32 mouse cellular contexts compared by ENCODE assay signal in the genomic region with DNA sequence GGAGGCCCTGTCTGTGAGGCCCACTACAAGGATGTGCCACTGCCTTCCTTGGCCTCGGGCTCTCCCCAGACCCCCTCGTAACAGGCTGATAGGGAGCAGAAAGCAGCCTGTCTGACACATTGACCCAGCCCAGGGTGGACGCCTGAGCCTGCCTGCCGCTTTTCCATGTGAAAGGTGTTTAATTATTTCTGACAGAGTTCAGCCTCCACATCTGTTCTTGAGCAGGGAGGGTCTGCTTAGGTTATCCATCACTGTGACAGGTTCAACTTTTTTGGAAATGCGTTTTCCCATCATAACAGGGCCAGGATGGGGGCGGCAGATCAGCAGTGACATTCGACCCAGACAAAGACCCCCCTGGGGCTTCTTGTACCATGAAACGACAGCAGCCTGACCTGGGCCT. TPM values are rescaled to one million over a fixed set of nuclear protein-coding genes. Genes with fewer than 3 reads are reported as not detected.
A peak's percentile ranks its signal among the peaks of the same experiment; 100 is the strongest.
DNase-seq lines count a peak whose midpoint lies in the region; ATAC-seq lines count a peak whose summit lies in the region.
"Had no signal": no experiment of that assay in that cellular context is flagged by ENCODE, and none has a peak within 500 bp of the region (broad histone marks: within the 10 kb centered on the region; RNA-seq: fewer than 3 reads in every experiment).

No protein-coding gene starts in this region.

- no peaks in the 10 kb centered on the region for H3K4me1 ChIP-seq in midbrain, embryonic 15.5 days
- H3K4me1 ChIP-seq in midbrain, embryonic 16.5 days (ENCODE audit: control insufficient read depth, insufficient read depth, low read length), result no peaks in the 10 kb centered on the region; the same call in 1 of the 2 replicates
- peaks cover 35% of the 10 kb centered on the region for H3K4me1 ChIP-seq in limb, embryonic 10.5 days
- peaks cover 30% of the 10 kb centered on the region for H3K4me1 ChIP-seq in forebrain, embryonic 10.5 days
- H3K4me1 ChIP-seq: embryonic facial prominence, embryonic 12.5 days; kidney, embryonic 15.5 days; limb, embryonic 15.5 days; liver, embryonic 13.5 days; stomach, embryonic 15.5 days had no signal

- WGBS in midbrain, embryonic 15.5 days, result 46% methylated on average over 8 of the region's 8 CpGs
- 52% methylated on average over 8 of the region's 8 CpGs for WGBS in midbrain, embryonic 16.5 days
- WGBS in limb, embryonic 10.5 days, result 8% methylated on average over 8 of the region's 8 CpGs
- 66% methylated on average over 8 of the region's 8 CpGs for WGBS in forebrain, embryonic 10.5 days

- H3K4me2 ChIP-seq in midbrain, embryonic 15.5 days, result no peak overlapping the region
- H3K4me2 ChIP-seq in midbrain, embryonic 16.5 days (ENCODE audit: low read length), result no peak overlapping the region
- H3K4me2 ChIP-seq: embryonic facial prominence, embryonic 12.5 days; kidney, embryonic 15.5 days; limb, embryonic 15.5 days; liver, embryonic 13.5 days; neural tube, embryonic 13.5 days; stomach, embryonic 15.5 days had no signal

- 0 out of 2 replicates have a peak, but pooled peaks have one; percentile 11 for ATAC-seq in midbrain, embryonic 15.5 days (replicated peaks)
- no peak for ATAC-seq in midbrain, embryonic 16.5 days
- ATAC-seq: CD4-positive, CD25-positive, alpha-beta regulatory T cell, adult 4 months; forebrain, embryonic 16.5 days; hindbrain, embryonic 16.5 days had no signal

- H3K9ac ChIP-seq in midbrain, embryonic 15.5 days, result no peak overlapping the region
- H3K9ac ChIP-seq in midbrain, embryonic 16.5 days (ENCODE audit: low read depth, low read length), result no peak overlapping the region
- H3K9ac ChIP-seq: embryonic facial prominence, embryonic 12.5 days; kidney, embryonic 15.5 days; limb, embryonic 15.5 days; liver, embryonic 13.5 days; neural tube, embryonic 13.5 days; stomach, embryonic 15.5 days had no signal

- H3K27ac ChIP-seq in midbrain, embryonic 15.5 days, result no peak overlapping the region
- H3K27ac ChIP-seq in midbrain, embryonic 16.5 days (ENCODE audit: low read length), result no peak overlapping the region
- no peak overlapping the region for H3K27ac ChIP-seq in limb, embryonic 10.5 days
- H3K27ac ChIP-seq in forebrain, embryonic 10.5 days, result no peak overlapping the region
- H3K27ac ChIP-seq: embryonic facial prominence, embryonic 12.5 days; kidney, embryonic 15.5 days; limb, embryonic 15.5 days; liver, embryonic 13.5 days; macrophage; neural tube, embryonic 13.5 days; stomach, embryonic 15.5 days had no signal

- no peaks in the 10 kb centered on the region for H3K27me3 ChIP-seq in midbrain, embryonic 15.5 days (replicated peaks)
- no peaks in the 10 kb centered on the region for H3K27me3 ChIP-seq in midbrain, embryonic 16.5 days (ENCODE audit: control insufficient read depth, insufficient read depth, low read depth, low read length)
- peaks cover 90% of the 10 kb centered on the region for H3K27me3 ChIP-seq in limb, embryonic 10.5 days (ENCODE audit: low read depth, poor library complexity, severe bottlenecking)
- H3K27me3 ChIP-seq in forebrain, embryonic 10.5 days (ENCODE audit: poor library complexity, severe bottlenecking), result peaks cover 90% of the 10 kb centered on the region
- H3K27me3 ChIP-seq: liver, embryonic 13.5 days; stomach, embryonic 15.5 days had no signal

- peak; percentile 24 for DNase-seq in embryo, embryonic 11.5 days (ENCODE audit: low read depth, low spot score)
- peak; percentile 69 for DNase-seq in limb, embryonic 10.5 days (ENCODE audit: low spot score)
- DNase-seq in forebrain, embryonic 10.5 days (ENCODE audit: extremely low spot score, low spot score), result no peak
- no peak for DNase-seq in layer of hippocampus, postnatal 14 days (ENCODE audit: low spot score in 2 of 2)
- DNase-seq in layer of hippocampus, postnatal 25 days (ENCODE audit: extremely low spot score in 1 of 2, low spot score in 1 of 2), result no peak
- DNase-seq: cerebellum, adult 8-10 months; cerebellum, postnatal 25 days; gastrocnemius, postnatal 10 days; heart, postnatal 36 days; kidney, adult 18-20 months; liver, embryonic 13.5 days; lung, adult 18-20 months; lung, postnatal 10 days; midbrain, embryonic 14.5 days had no signal

- H3K36me3 ChIP-seq in midbrain, embryonic 15.5 days (replicated peaks), result no peaks in the 10 kb centered on the region
- no peaks in the 10 kb centered on the region for H3K36me3 ChIP-seq in midbrain, embryonic 16.5 days (ENCODE audit: control insufficient read depth, insufficient read depth, low read length)
- no peaks in the 10 kb centered on the region for H3K36me3 ChIP-seq in limb, embryonic 10.5 days
- H3K36me3 ChIP-seq in forebrain, embryonic 10.5 days (replicated peaks), result no peaks in the 10 kb centered on the region
- H3K36me3 ChIP-seq: embryonic facial prominence, embryonic 12.5 days; kidney, embryonic 15.5 days; limb, embryonic 15.5 days; liver, embryonic 13.5 days; neural tube, embryonic 13.5 days; stomach, embryonic 15.5 days had no signal

- no peaks in the 10 kb centered on the region for H3K9me3 ChIP-seq in midbrain, embryonic 15.5 days
- no peaks in the 10 kb centered on the region for H3K9me3 ChIP-seq in midbrain, embryonic 16.5 days (replicated peaks; ENCODE audit: control insufficient read depth, low read length, poor library complexity, severe bottlenecking)
- no peaks in the 10 kb centered on the region for H3K9me3 ChIP-seq in limb, embryonic 10.5 days (replicated peaks)
- no peaks in the 10 kb centered on the region for H3K9me3 ChIP-seq in forebrain, embryonic 10.5 days
- H3K9me3 ChIP-seq: embryonic facial prominence, embryonic 12.5 days; kidney, embryonic 15.5 days; limb, embryonic 15.5 days; liver, embryonic 13.5 days; neural tube, embryonic 13.5 days; stomach, embryonic 15.5 days had no signal

- H3K4me3 ChIP-seq in midbrain, embryonic 15.5 days, result no peak overlapping the region
- H3K4me3 ChIP-seq in midbrain, embryonic 16.5 days (ENCODE audit: low read depth, low read length), result no peak overlapping the region
- H3K4me3 ChIP-seq in limb, embryonic 10.5 days, result no peak overlapping the region
- H3K4me3 ChIP-seq in forebrain, embryonic 10.5 days, result no peak overlapping the region
- H3K4me3 ChIP-seq: embryonic facial prominence, embryonic 12.5 days; kidney, embryonic 15.5 days; limb, embryonic 15.5 days; liver, embryonic 13.5 days; neural tube, embryonic 13.5 days; stomach, embryonic 15.5 days had no signal

RNA-seq across cellular contexts. Expression of a gene that starts 36.5 kb away (rescaled TPM):
- polyA plus RNA-seq in midbrain, embryonic 15.5 days (2015; fragmentation: Nextera tagmentation; extraction: Ambion mirVana), result 53.5 and 77.8 TPM in 2 replicates
- 28.9 and 35.2 TPM in 2 replicates for polyA plus RNA-seq in midbrain, embryonic 16.5 days (2015; fragmentation: Nextera tagmentation; extraction: Ambion mirVana)
- polyA plus RNA-seq in limb, embryonic 10.5 days (2016; fragmentation: Nextera tagmentation; extraction: Ambion mirVana), result not detected in 2 replicates
- polyA plus RNA-seq in forebrain, embryonic 10.5 days (2016; fragmentation: Nextera tagmentation; extraction: Ambion mirVana), result 0.17 and 0.74 TPM in 2 replicates
- under 1 TPM; 0.14 to 0.28 TPM for total RNA-seq in layer of hippocampus, postnatal 14 days (2021)
- not detected for total RNA-seq in layer of hippocampus, postnatal 25 days (2021)
- total RNA-seq: adrenal gland, adult 18-20 months; gastrocnemius, postnatal 10 days; heart, adult 8-10 months; heart, postnatal 36 days; layer of hippocampus, adult 18-20 months; left cerebral cortex, postnatal 36 days; megakaryocyte-erythroid progenitor cell, adult 5-6 weeks had no signal
- polyA plus RNA-seq: CD4-positive, CD25-positive, alpha-beta regulatory T cell, adult 4 months; heart, embryonic 14.5 days; intestine, embryonic 14.5 days; kidney, embryonic 15.5 days; liver, embryonic 13.5 days; macrophage had no signal

Comparison
In these comparisons a context has a peak if more than half of its experiments do, and no peak if none do; other contexts are left out.
1. DNase-seq: peak in embryo, embryonic 11.5 days (single experiment) and limb, embryonic 10.5 days (single experiment); none in forebrain, embryonic 10.5 days (single experiment), layer of hippocampus, postnatal 14 days (0 of 2) and layer of hippocampus, postnatal 25 days (0 of 2).
2. RNA of a gene that starts 36.5 kb away (polyA plus RNA-seq): 53.5 to 77.8 TPM in midbrain, embryonic 15.5 days and 28.9 to 35.2 TPM in midbrain, embryonic 16.5 days; 0.17 to 0.74 TPM in forebrain, embryonic 10.5 days and not detected in limb, embryonic 10.5 days; every median in the first group is over 10 times any median in the second.